Mouse (Mus musculus) thymus, adult 2 months (tissue): ENCODE measurements at regions not wholly inside any gene's neighbourhood (a gene's known extent, or its start where the extent isn't known, plus 50 kb on each side); places are given as distances from the start of the nearest gene placed in this dataset.

Source experiments
- CTCF ChIP-seq: fragments of 200-500 bp; IDR thresholded peaks from 2 replicates; pipeline ENCODE4 v1.5.1; 2012; ENCODE audit warnings: mild to moderate bottlenecking, control low read depth, low read length, moderate library complexity, borderline replicate concordance; ENCODE audit not compliant: control insufficient read depth, poor library complexity, insufficient read depth; ENCODE audit errors: extremely low read depth
- POLR2A ChIP-seq: fragments of 200-500 bp; IDR thresholded peaks from 2 replicates; pipeline ENCODE4 v1.6.1; 2012; ENCODE audit warnings: mild to moderate bottlenecking, low read length, control low read depth, moderate library complexity; ENCODE audit not compliant: control insufficient read depth, poor library complexity, insufficient read depth; ENCODE audit errors: extremely low read depth

GRCm38 (mm10) chr2:117915821-117916220 lies 195.9 kb upstream of the Thbs1 start:
- TF ChIP-seq CTCF (no peak), POLR2A (no peak)
